Mouse (Mus musculus): Measurements from ENCODE around the gene Trim46.

- TF ChIP-seq ZC3H11A (IDR thresholded peaks at IDR 0.05; ENCODE audit: borderline replicate concordance, low read depth, low read length), result no peak
- no peak for TF ChIP-seq ZNF384 (IDR thresholded peaks at IDR 0.05; ENCODE audit: low read depth, low read length)
- no peak for TF ChIP-seq HCFC1 (IDR thresholded peaks at IDR 0.05; ENCODE audit: borderline replicate concordance, insufficient read depth, low read length)
These were observed 10.1 kb upstream of the Trim46 start for GRCm38 (mm10) chr3:89256177-89256576.

Data from ES-E14 (cell line).